Mouse (Mus musculus) spleen, adult 12 weeks (tissue): ENCODE results near the gene Dab2.

Source experiments
- DNase-seq: peaks from one replicate; pipeline ENCODE4 v3.0.0; 2022; ENCODE audit warnings: low spot score

Gene Dab2

DNA sequence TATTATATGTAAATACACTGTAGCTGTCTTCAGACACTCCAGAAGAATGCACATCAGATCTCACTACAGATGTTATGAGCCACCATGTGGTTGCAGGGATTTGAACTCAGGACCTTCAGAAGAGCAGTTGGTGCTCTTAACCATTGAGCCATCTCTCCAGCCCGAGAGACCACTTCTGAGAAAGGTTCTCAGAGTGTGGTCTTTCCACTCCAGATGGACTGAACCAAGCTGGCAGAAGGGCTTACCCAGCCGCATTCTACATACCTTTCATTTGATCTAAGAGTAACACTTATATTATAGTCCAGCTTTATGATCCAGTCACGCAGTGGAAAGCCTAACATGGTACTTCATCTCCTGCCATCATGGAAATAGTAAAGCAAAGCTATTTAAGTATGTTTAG, 92.3 kb downstream of the Dab2 start:
- no peak for DNase-seq

- no peak for DNase-seq
Observed at GRCm38 (mm10) chr15:6393624-6394023, 94.0 kb downstream of the Dab2 start.

DNA sequence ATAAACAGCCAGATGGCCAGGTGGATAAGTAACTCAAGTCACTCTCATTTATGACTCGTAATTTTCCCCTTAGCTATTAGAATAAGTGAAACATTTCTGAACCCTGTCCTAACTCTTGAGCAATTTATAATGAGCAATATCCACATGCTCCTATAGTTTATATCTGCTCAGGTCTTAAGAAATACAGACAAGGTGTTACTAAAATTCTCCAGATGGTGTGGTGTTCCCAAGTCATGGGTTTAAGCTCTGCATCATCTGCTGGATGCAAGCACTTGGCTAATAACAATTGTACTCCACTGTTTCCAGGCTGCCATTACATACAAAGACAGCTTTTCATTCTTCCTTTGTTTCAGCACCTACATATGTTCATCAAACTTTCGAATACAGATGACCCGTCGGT, 98.6 kb downstream of the Dab2 start:
- DNase-seq: no peak

DNA sequence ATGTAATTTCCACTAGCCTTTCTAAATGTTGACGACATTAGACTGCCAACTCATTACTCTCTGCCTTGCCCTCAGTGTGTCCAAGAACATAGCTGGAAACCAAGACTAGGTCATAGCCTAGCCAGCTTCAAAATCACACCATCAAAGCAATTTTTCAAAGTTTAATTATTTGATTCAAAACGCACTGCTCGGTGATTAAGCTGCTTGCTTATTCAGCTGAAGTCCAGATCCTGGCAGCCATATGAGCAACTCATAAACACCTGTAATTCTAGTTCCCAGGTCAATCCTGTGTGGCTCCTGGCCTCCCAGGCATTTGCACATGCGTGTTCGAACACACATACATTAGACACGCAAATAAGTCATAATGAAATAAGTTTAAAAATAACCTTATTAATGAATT, 99.3 kb downstream of the Dab2 start:
- DNase-seq: no peak

- DNase-seq: no peak
Observed at GRCm38 (mm10) chr15:6400115-6400514, 100.5 kb downstream of the Dab2 start.

DNA sequence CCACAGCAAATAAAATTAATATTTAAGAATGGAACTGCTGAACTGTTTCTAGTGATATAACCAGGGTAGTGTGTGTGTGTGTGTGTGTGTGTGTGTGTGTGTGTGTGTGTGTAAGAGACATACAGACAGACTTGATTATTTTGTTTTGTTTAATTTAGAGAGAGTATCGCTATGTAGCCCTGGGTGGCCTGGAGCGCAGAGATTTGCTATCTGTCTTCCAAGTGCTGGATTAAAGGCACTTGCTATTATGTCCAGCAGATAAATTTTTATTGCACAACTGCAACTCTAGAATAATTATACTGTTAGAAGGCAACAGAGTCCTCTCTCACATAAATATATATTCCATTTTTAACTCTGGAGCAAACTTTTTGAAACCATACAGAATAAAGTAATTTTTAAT, 102.8 kb downstream of the Dab2 start:
- no peak for DNase-seq

GRCm38 (mm10) chr15:6404172-6404571, 104.6 kb downstream of the Dab2 start:
- no peak for DNase-seq

DNA sequence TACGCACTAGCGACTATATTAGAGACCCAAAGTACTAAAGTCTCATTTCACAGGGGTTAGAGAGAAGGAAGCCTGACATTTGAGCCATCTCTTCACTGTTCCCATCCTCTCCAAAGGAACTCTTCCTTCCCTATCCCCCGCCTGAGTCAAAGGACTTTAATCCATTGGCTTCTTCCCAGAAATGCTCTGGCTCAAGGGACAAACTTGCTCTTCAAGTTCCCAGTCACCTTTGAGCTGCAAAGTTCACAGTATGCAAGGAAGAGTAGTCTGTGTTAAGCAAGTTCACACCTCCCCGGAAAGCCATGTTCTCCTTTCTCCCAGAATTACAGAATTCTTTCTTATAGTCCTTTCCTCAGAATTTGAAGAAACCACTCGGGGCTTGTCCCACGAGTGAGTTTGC, 107.2 kb downstream of the Dab2 start:
- DNase-seq: no peak

GRCm38 (mm10) chr15:6409031-6409430, 109.4 kb downstream of the Dab2 start:
- no peak for DNase-seq

GRCm38 (mm10) chr15:6410161-6410560, 110.6 kb downstream of the Dab2 start:
- DNase-seq: no peak

DNA sequence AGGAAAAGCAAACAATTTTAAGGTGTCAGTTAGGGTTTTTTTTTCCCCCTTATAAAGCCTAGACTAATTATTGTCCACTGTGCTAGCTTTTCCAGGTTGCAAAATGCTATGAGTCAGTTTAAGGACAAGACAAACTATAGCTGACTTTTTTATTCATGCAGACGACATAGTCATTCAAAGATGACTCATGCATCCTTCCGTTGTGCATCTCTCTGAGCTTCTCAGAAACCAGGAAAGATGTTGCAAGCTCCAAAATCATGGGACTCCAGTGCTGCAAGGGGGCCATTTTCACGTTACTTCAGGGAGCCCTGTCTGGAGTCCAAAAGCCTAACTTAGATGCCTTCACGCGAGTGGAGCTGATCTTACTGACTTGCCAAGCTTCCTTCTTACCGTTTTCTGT, 111.7 kb downstream of the Dab2 start:
- DNase-seq: no peak

GRCm38 (mm10) chr15:6415317-6415716, 115.7 kb downstream of the Dab2 start:
- no peak for DNase-seq

DNA sequence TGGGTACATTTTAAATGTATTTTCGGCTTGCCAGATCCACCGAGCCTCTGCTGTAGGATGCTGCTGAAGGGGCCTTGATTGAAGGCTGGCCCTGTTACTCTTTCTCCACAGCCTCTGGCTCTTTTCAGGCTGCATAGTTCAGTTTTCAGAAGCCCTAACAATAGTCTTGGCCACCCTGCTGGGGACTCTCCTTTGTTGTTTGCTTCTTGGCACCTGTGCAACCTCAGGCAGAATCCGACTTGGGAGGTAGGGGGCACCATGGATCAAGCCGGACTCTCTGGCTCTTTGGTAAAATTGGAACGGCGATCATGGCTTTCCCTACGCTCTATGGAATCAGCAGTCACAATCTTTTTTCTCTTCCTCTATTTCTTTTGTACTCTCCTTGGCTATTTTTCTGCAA, 132.2 kb downstream of the Dab2 start:
- no peak for DNase-seq

GRCm38 (mm10) chr15:6432411-6432810, 132.8 kb downstream of the Dab2 start:
- no peak for DNase-seq

- DNase-seq: no peak
Observed at GRCm38 (mm10) chr15:6435281-6435680, 135.7 kb downstream of the Dab2 start.

GRCm38 (mm10) chr15:6435773-6436172, 136.2 kb downstream of the Dab2 start:
- no peak for DNase-seq

DNA sequence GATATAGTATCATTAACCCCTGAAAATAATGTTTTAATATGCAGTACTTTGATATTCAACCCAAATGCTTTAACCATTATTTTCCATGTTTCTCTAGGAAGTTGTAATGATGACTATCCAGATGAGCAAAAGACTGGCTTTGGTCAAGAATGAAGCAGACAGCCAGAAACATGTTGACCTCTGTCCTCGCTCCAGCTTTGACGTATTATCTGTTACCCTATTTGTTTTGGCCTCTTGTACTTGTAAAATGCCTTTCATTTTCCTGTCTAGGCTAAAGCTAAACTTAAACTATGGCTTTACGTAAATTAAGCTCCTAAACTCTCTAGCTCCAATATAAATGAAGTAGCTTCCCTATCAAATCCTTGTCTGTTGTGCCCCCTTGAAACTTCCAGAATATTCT, 139.1 kb downstream of the Dab2 start:
- no peak for DNase-seq

DNA sequence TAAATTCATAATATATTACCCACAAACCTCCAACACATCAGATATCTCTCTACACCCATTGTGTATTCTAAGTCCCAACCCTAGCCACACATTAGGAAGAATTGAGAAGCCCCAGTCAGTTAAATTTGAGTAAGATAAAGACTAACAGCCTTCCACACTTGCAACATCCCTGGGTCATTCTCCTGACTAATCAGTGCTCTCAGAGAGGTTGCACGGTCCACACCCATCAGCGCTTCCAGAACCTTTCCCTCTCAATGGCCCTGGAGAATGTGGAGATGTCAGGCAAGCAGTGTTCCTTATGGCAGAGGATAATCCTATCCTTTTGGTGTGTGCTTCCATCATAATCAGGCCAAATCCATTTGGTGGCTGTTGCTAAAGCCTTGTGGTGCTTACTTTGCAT, 144.9 kb downstream of the Dab2 start:
- DNase-seq: no peak

DNA sequence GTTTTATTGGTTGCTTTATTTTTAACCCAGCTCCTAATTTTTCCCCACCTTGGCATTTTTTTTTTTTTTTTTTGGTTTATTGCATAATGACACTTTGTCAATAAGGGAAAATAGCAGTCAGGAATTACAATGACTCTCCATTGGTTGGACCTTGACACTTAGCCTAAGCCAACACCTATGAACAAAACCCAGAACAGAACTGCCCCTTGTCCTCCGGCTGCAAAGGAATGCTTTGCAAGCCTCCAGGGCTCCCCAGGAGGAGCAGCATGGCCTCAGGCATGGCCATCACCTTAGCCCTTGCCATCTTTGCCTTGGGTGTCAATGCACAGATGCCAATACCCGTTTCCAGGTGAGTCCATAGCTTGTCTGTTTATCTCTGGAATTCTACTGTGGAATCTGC, 145.5 kb downstream of the Dab2 start, which contains the start of gene C9:
C9 (plus strand) TSS at position 193 of the 400 bp plus-strand sequence.
- no peak for DNase-seq

GRCm38 (mm10) chr15:6446181-6446580, 146.6 kb downstream of the Dab2 start:
- no peak for DNase-seq

DNA sequence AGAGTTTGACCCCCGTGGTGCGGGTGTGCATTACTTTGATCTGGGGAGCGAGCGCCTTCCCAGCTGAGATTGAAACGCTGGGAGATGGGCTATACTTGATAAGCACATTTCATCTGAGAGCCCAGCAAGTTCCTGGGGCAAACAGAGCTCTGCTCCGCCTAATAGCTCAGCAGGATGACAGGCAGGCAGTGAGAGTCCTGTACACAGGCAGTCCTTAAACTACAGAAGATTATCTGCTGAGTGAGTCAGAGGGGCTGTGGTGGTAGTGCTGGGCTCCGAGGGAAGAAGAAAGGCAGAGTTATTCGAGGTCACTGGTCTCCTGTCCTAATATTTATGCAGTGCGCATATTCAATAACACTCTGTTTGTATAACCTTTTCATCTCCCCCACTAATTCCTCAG, 149.3 kb downstream of the Dab2 start:
- no peak for DNase-seq

GRCm38 (mm10) chr15:6454461-6454860, 154.9 kb downstream of the Dab2 start:
- DNase-seq: no peak

DNA sequence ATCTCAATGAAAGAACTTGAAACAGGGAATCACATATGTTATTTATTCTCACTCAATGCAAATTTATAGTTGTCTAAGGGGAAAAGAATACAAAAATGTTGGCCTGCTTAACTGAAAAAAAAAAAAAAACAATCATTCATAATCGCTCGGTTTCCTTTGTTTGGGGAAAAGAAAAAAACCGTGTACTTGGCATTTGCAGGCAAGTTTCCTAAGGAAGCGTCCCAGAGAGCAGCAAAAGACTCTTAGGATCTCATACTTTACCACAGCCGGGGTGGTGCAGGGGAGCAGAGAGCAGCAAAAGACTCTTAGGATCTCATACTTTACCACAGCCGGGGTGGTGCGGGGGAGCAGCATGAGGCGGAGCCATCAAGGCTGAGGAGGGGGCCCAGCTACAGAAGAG, 161.8 kb downstream of the Dab2 start:
- DNase-seq: no peak

DNA sequence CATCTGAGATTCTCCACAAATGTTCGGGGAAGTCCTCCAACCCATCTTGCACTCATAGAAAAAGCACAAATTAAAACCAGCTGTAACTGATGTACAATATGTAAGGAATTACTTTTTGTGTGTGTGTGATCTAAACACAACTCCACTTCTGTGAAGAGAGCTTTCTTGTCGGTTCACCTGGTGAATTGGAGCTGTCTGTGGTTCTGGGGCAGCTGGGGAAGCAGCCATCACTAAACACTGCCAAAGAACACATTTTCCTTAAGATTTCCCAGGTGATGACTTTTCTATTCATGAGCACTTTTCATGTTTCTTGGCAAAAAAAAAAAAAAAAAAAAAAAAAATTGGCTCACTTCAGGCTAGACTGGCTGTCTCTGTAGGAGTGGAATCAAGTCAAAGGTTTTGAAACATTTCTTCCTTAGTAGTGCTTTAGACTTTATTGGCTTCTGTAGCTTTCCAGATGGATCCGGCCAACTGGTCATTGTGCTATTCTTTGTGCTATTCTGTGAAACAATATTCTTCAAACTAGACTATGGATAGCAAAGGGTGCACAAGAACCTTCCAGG, 163.9 kb downstream of the Dab2 start:
- DNase-seq: no peak

DNA sequence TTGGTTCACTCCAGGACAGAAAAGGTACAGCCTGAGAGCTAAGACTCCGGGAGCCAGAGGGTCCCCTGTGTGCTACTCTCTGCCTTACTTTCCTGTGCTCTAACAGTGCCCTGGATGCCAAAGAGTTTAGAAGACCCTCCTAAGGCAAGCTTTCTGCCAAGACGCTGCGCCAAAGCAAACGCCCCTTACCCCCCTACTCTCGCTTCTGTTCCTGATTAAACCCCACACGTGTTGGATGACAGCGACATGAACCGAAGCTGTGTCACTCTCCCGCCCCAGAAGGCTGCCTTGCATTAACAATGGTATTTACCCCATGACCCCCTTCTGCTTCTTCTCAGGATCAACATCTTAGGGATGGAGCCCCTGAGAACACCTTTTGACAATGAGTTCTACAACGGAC, 167.4 kb downstream of the Dab2 start:
- no peak for DNase-seq
